Mouse (Mus musculus): ENCODE results near the gene Zfp277. TPM values are rescaled to one million over a fixed set of nuclear protein-coding genes. Genes with fewer than 3 reads are reported as not detected.

Gene Zfp277
- 10 to 100 TPM; 21.4 to 23.6 TPM for total RNA-seq (2021)

GRCm38 (mm10) chr12:40445648-40446449 is at the start of gene Zfp277, which contains the start of gene Dock4:
Gene Zfp277 (minus strand): TSS chr12:40445902.
Gene Dock4 (plus strand): TSS chr12:40445952.
- intact Hi-C loops (cut with DNase I) = loop anchor here (5.0 to 10.0 kb wide), 3 partner anchors 189 to 369 kb away; no protein-coding TSS in a partner anchor
- DNase-seq = peak; percentile 100

- no peak for DNase-seq
- intact Hi-C loops (cut with DNase I) = no loop called here
Observed at GRCm38 (mm10) chr12:40486047-40486837, 40.5 kb upstream of the Zfp277 start.

GRCm38 (mm10) chr12:40485210-40485609 is 39.5 kb upstream of the Zfp277 start:
- intact Hi-C loops (cut with DNase I) = no loop called here
- no peak for DNase-seq

- intact Hi-C loops (cut with DNase I) = no loop called here
- no peak for DNase-seq
Observed at GRCm38 (mm10) chr12:40484224-40484623, 38.5 kb upstream of the Zfp277 start.

GRCm38 (mm10) chr12:40477621-40478452 is 32.1 kb upstream of the Zfp277 start:
- intact Hi-C loops (cut with DNase I) = no loop called here
- DNase-seq = peak; percentile 83

GRCm38 (mm10) chr12:40473709-40474108 is 28.0 kb upstream of the Zfp277 start:
- DNase-seq = no peak
- intact Hi-C loops (cut with DNase I) = no loop called here

- intact Hi-C loops (cut with DNase I) = no loop called here
- DNase-seq = no peak
Observed at GRCm38 (mm10) chr12:40471649-40472399, 26.1 kb upstream of the Zfp277 start.

- intact Hi-C loops (cut with DNase I) = no loop called here
Observed at GRCm38 (mm10) chr12:40469009-40469408, 23.3 kb upstream of the Zfp277 start.

GRCm38 (mm10) chr12:40468235-40468634 is 22.5 kb upstream of the Zfp277 start:
- intact Hi-C loops (cut with DNase I) = no loop called here
- peak; percentile 38 for DNase-seq

More at GRCm38 (mm10) chr12:40469009-40469408, 23.3 kb upstream of the Zfp277 start:
- no peak for DNase-seq

- no peak for DNase-seq
- intact Hi-C loops (cut with DNase I) = no loop called here
Observed at GRCm38 (mm10) chr12:40464282-40464681, 18.6 kb upstream of the Zfp277 start.

GRCm38 (mm10) chr12:40463828-40464227 is 18.1 kb upstream of the Zfp277 start:
- DNase-seq = no peak
- intact Hi-C loops (cut with DNase I) = no loop called here

- intact Hi-C loops (cut with DNase I) = no loop called here
- no peak for DNase-seq
Observed at GRCm38 (mm10) chr12:40462693-40463235, 17.1 kb upstream of the Zfp277 start.

- intact Hi-C loops (cut with DNase I) = no loop called here
- DNase-seq = no peak
Observed at GRCm38 (mm10) chr12:40459673-40460265, 14.1 kb upstream of the Zfp277 start.

GRCm38 (mm10) chr12:40458977-40459376 is 13.3 kb upstream of the Zfp277 start:
- intact Hi-C loops (cut with DNase I) = no loop called here
- no peak for DNase-seq

- intact Hi-C loops (cut with DNase I) = no loop called here
- DNase-seq = no peak
Observed at GRCm38 (mm10) chr12:40456517-40456916, 10.8 kb upstream of the Zfp277 start.

GRCm38 (mm10) chr12:40449119-40449795 is 3.6 kb upstream of the Zfp277 start:
- intact Hi-C loops (cut with DNase I) = loop anchor here (5.0 to 10.0 kb wide), 3 partner anchors 192 to 366 kb away; no protein-coding TSS in a partner anchor
- no peak for DNase-seq

- intact Hi-C loops (cut with DNase I) = loop anchor here (5.0 to 10.0 kb wide), 3 partner anchors 190 to 367 kb away; no protein-coding TSS in a partner anchor
- DNase-seq = no peak
Observed at GRCm38 (mm10) chr12:40447561-40448355, 2.1 kb upstream of the Zfp277 start.

All from left cerebral cortex, postnatal 4 days (tissue).